Mouse (Mus musculus): ENCODE data around the gene Etv6. TPM values are rescaled to one million over a fixed set of nuclear protein-coding genes. Genes with fewer than 3 reads are reported as not detected.

The Etv6 gene
- total and polyA plus RNA-seq, 2 experiments from 2014 or later, result 6.1 to 30.3 TPM

DNA sequence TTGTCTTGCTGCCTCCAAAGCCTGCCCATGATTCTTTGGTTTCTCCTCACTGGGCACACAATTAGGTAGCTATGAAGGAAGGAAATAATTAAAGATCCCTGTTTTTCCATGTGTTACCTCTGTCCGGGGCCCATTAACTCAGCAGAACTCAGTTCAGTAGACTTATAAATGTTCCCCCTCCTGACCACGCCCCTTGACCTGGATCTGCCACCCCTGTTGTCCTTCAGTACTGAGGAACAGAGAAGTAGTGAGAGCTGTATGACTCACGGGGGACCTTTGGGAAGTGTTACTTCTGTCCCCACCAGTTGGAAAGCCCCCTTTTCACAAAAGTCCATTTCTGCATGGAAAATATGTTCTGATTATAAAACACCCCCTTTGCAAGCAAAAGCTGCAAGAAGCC lies 226.4 kb downstream of the Etv6 start:
- TF ChIP-seq CTCF (IDR thresholded peaks at IDR 0.05; ENCODE audit: low read depth), result no peak
- TF ChIP-seq EP300 (IDR thresholded peaks at IDR 0.05; ENCODE audit: low read depth), result no peak
- Histone ChIP-seq H3K27me3 (ENCODE audit: control insufficient read depth, insufficient read depth, low read length) (no peaks in the 10 kb centered on the region), H3K4me3 (ENCODE audit: low read depth, low read length) (no peak overlapping the region), H3K4me1 (ENCODE audit: control insufficient read depth, insufficient read depth) (peaks cover under 1% of the 10 kb centered on the region), H3K9ac (replicated peaks; ENCODE audit: low read depth, low read length) (no peak overlapping the region), H3K36me3 (replicated peaks; ENCODE audit: control insufficient read depth, insufficient read depth, low read length) (peaks cover 53% of the 10 kb centered on the region), H3K9me3 (replicated peaks; ENCODE audit: control insufficient read depth, low read length) (peaks cover 5% of the 10 kb centered on the region; the same call in 1 of the 2 replicates), H3K27ac (ENCODE audit: low read depth) (peak overlapping the region; percentile 28), H3K4me2 (ENCODE audit: low read depth, low read length) (no peak overlapping the region)
- DNase-seq (ENCODE audit: low spot score) (no peak), ATAC-seq (ENCODE audit: insufficient read depth, low read depth) (no peak)
- WGBS, result 62% methylated on average over 3 of the region's 3 CpGs

- H3K9me3 ChIP-seq (replicated peaks; ENCODE audit: control insufficient read depth, low read length), result peaks cover 5% of the 10 kb centered on the region; the same call in 1 of the 2 replicates
- no peaks in the 10 kb centered on the region; the same call in 1 of the 2 replicates for H3K4me1 ChIP-seq (ENCODE audit: control insufficient read depth, insufficient read depth)
- 63% methylated on average over 4 of the region's 4 CpGs for WGBS
- H3K27ac ChIP-seq (ENCODE audit: low read depth), result peak overlapping the region; percentile 28
- TF ChIP-seq CTCF (IDR thresholded peaks at IDR 0.05; ENCODE audit: low read depth) (no peak), EP300 (IDR thresholded peaks at IDR 0.05; ENCODE audit: low read depth) (no peak)
- no peak for DNase-seq (ENCODE audit: low spot score)
- H3K4me2 ChIP-seq (ENCODE audit: low read depth, low read length), result no peak overlapping the region
- H3K27me3 ChIP-seq (ENCODE audit: control insufficient read depth, insufficient read depth, low read length), result no peaks in the 10 kb centered on the region
- ATAC-seq (ENCODE audit: insufficient read depth, low read depth), result no peak
- no peak overlapping the region for H3K9ac ChIP-seq (replicated peaks; ENCODE audit: low read depth, low read length)
- no peak overlapping the region for H3K4me3 ChIP-seq (ENCODE audit: low read depth, low read length)
- H3K36me3 ChIP-seq (replicated peaks; ENCODE audit: control insufficient read depth, insufficient read depth, low read length), result peaks cover 58% of the 10 kb centered on the region
These were observed 226.9 kb downstream of the Etv6 start for GRCm38 (mm10) chr6:134262383-134262782.

DNA sequence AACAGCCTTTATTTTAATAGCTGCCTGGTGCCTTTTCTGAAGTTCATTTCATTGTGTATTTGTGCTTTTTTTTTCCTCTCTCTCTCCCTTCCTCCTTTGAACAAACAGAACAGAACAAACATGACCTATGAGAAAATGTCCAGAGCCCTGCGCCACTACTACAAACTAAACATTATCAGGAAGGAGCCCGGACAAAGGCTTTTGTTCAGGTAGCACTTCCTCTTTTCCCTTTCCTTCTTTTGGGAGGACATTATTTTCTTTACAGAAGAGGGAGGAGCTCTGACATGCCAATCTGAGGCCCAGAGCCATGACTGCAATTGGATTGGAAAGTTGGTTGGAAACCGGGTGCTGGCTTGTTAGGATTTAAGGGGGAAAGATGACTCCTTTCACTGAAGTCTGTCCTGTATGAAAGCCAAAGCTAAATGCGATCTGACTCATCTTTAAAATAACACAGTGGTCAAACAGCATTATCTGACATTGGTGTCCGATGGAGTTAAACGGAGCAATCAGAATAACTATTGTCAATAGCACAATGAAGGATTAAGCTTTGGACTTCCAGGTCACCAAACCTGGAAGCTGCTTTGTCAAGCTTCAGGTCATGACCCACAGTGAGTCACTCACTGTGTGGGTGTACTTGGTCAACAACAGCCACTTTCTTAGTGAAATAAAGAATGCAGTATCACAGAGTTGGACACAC lies 227.6 kb downstream of the Etv6 start:
- DNase-seq (ENCODE audit: low spot score), result peak; percentile 47
- no peaks in the 10 kb centered on the region; the same call in 1 of the 2 replicates for H3K4me1 ChIP-seq (ENCODE audit: control insufficient read depth, insufficient read depth)
- H3K9ac ChIP-seq (replicated peaks; ENCODE audit: low read depth, low read length), result no peak overlapping the region
- H3K4me2 ChIP-seq (ENCODE audit: low read depth, low read length), result no peak overlapping the region
- peak; percentile 45 for ATAC-seq (ENCODE audit: insufficient read depth, low read depth)
- no peak overlapping the region for H3K4me3 ChIP-seq (ENCODE audit: low read depth, low read length)
- peak overlapping the region; percentile 28 for H3K27ac ChIP-seq (ENCODE audit: low read depth)
- no peaks in the 10 kb centered on the region for H3K27me3 ChIP-seq (ENCODE audit: control insufficient read depth, insufficient read depth, low read length)
- WGBS, result 78% methylated on average over 6 of the region's 6 CpGs
- H3K9me3 ChIP-seq (replicated peaks; ENCODE audit: control insufficient read depth, low read length), result peaks cover 5% of the 10 kb centered on the region; the same call in 1 of the 2 replicates
- no peak for TF ChIP-seq EP300 (IDR thresholded peaks at IDR 0.05; ENCODE audit: low read depth)
- no peak for TF ChIP-seq CTCF (IDR thresholded peaks at IDR 0.05; ENCODE audit: low read depth)
- H3K36me3 ChIP-seq (replicated peaks; ENCODE audit: control insufficient read depth, insufficient read depth, low read length), result peaks cover 61% of the 10 kb centered on the region

GRCm38 (mm10) chr6:134273884-134274283 lies 238.4 kb downstream of the Etv6 start:
- no peak for ATAC-seq (ENCODE audit: insufficient read depth, low read depth)

GRCm38 (mm10) chr6:134276954-134277353 lies 241.5 kb downstream of the Etv6 start:
- no peak overlapping the region for H3K9ac ChIP-seq (replicated peaks; ENCODE audit: low read depth, low read length)
- H3K4me2 ChIP-seq (ENCODE audit: low read depth, low read length), result no peak overlapping the region
- H3K4me3 ChIP-seq (ENCODE audit: low read depth, low read length), result no peak overlapping the region
- no peaks in the 10 kb centered on the region for H3K36me3 ChIP-seq (replicated peaks; ENCODE audit: control insufficient read depth, insufficient read depth, low read length)
- no peak for ATAC-seq (ENCODE audit: insufficient read depth, low read depth)
- H3K9me3 ChIP-seq (replicated peaks; ENCODE audit: control insufficient read depth, low read length), result no peaks in the 10 kb centered on the region
- H3K27ac ChIP-seq (ENCODE audit: low read depth), result no peak overlapping the region
- DNase-seq (ENCODE audit: low spot score), result no peak
- H3K27me3 ChIP-seq (ENCODE audit: control insufficient read depth, insufficient read depth, low read length), result no peaks in the 10 kb centered on the region
- TF ChIP-seq CTCF (IDR thresholded peaks at IDR 0.05; ENCODE audit: low read depth) (no peak), EP300 (IDR thresholded peaks at IDR 0.05; ENCODE audit: low read depth) (no peak)
- 76% methylated on average over 2 of the region's 2 CpGs for WGBS
- no peaks in the 10 kb centered on the region for H3K4me1 ChIP-seq (ENCODE audit: control insufficient read depth, insufficient read depth)

More at GRCm38 (mm10) chr6:134273884-134274283, 238.4 kb downstream of the Etv6 start:
- peaks cover 14% of the 10 kb centered on the region; the same call in 1 of the 2 replicates for H3K36me3 ChIP-seq (replicated peaks; ENCODE audit: control insufficient read depth, insufficient read depth, low read length)
- no peaks in the 10 kb centered on the region for H3K9me3 ChIP-seq (replicated peaks; ENCODE audit: control insufficient read depth, low read length)
- DNase-seq (ENCODE audit: low spot score), result no peak
- no peaks in the 10 kb centered on the region for H3K4me1 ChIP-seq (ENCODE audit: control insufficient read depth, insufficient read depth)
- H3K4me3 ChIP-seq (ENCODE audit: low read depth, low read length), result no peak overlapping the region
- no peaks in the 10 kb centered on the region for H3K27me3 ChIP-seq (ENCODE audit: control insufficient read depth, insufficient read depth, low read length)
- H3K9ac ChIP-seq (replicated peaks; ENCODE audit: low read depth, low read length), result no peak overlapping the region
- 83% methylated on average over 2 of the region's 2 CpGs for WGBS
- H3K27ac ChIP-seq (ENCODE audit: low read depth), result no peak overlapping the region
- no peak overlapping the region for H3K4me2 ChIP-seq (ENCODE audit: low read depth, low read length)
- no peak for TF ChIP-seq EP300 (IDR thresholded peaks at IDR 0.05; ENCODE audit: low read depth)
- no peak for TF ChIP-seq CTCF (IDR thresholded peaks at IDR 0.05; ENCODE audit: low read depth)

Data from heart, postnatal 0 days (tissue).